Mouse (Mus musculus) skeletal muscle tissue, adult 2 months (tissue): ENCODE results near the gene Mical2.

Source experiments
- DNase-seq: peaks from one replicate; pipeline ENCODE4 v3.0.0-alpha.2; 2012; ENCODE audit warnings: low read depth, low spot score

Gene Mical2

DNA sequence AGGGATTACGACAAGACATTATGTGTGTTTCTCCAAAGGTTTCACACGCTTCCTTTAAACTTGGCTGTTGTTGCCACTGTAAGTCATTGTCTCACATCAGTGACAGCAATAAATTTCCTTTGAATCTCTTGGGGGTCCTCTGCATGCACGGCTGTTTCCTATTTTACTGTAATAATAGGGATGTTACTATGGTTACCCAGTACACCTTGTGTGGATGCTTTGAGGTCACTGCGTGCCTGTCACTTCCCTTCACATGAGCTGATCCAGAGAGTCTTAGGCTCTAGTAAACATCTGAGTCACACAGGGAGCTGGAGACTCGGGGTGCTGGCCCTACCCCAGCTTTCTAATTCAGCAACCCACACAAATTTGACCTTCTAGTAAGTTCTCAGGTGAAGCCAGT, 88.0 kb downstream of the Mical2 start:
- no peak for DNase-seq

DNA sequence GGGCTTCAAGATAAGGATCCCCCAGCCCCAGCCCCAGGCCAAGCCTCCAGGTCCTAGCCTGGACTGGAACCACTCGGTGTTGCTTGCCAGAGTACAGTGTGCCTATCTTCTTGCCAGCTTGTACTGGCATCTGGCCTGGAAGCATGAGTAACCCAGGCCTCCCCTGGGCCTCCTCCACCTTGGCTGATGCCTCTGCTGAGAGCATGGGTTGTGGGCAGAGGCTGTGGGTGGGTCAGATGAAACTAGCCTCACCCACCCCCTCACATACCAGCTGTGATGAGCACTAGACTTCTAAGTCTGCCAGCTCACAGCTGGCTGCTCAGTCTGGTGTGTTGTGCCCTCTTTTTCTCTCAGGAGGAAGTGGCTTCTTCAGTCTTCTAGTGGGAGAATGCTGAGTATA, 90.6 kb downstream of the Mical2 start:
- DNase-seq: peak; percentile 78

DNA sequence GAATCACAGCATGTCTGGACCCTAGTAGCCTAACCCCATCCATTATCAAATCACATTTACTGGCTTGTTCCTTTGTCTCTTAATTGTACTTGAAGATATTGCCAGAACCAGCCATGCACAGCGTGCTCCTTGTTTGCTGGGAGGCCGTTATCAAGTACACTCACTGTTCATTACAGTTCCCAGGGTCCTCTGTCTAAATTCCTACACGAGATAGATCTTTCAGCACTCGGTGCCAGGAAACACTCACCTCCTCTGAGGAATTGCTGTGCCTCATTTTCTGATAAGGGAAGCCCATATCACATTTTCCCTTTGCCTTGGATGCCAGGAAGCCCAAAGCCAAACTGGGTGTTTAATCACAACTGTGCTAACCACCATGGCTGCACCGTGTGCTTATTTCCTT, 91.8 kb downstream of the Mical2 start:
- DNase-seq: no peak

DNA sequence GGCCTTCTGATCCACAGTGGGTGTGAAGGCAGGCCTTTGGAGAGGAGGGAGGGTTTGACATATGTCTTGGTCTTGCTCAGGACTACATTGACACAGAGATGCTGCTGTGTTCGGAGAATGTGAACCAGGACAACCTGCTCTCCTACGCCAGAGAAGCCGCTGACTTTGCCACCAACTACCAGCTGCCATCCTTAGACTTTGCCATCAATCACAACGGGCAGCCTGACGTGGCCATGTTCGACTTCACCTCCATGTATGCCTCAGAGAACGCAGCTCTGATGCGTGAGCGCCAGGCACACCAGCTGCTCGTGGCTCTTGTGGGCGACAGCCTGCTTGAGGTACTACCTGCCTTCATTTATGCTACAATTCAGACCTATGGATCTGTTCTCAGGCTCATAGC, 92.7 kb downstream of the Mical2 start:
- DNase-seq: no peak

DNA sequence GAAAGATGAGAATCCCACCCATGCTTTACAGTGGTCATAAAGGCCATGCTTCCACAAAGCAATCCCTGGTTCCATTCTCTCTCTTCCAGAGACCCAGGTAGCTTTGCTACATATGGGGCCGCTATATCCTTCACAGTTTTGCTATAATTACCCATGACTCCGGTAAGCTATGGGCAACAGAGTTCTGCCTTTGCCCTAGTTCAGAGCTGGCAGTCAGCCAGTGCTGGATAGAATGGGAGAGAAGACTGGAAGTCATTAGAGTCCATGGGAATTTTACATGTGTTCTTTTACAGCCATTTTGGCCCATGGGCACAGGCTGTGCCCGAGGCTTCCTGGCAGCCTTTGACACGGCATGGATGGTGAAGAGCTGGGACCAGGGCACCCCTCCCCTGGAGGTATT, 93.8 kb downstream of the Mical2 start:
- DNase-seq: no peak

DNA sequence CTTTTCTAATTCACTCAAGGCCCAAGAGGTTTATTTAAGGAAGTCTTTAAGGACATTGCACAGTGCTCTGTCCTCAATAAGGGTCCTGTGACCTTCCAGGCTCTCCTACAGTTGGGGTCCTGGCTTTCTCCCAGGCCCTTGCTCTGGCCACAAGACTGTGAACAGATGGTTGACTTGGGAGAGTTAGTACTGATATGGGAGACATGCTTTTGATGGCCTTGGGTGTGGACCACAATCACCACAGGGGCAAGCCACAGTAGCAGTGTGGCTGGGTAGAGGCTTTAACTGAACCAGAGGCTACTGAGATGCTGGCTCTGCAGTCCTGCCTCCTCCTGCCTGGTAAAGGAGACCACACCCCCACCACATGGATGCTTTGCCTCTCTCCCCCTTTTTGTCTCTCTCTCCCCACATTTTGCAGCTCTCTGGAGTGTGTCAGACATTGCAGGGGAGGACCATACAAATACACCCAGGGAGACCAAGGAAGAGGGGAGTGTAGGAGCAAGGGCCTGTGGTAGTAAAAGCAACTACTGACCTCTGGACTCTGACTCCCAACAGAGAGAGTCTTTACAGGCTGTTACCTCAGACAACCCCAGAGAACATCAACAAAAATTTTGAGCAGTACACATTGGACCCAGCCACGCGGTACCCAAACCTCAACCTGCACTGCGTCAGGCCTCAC, 94.5 kb downstream of the Mical2 start:
- DNase-seq: no peak

DNA sequence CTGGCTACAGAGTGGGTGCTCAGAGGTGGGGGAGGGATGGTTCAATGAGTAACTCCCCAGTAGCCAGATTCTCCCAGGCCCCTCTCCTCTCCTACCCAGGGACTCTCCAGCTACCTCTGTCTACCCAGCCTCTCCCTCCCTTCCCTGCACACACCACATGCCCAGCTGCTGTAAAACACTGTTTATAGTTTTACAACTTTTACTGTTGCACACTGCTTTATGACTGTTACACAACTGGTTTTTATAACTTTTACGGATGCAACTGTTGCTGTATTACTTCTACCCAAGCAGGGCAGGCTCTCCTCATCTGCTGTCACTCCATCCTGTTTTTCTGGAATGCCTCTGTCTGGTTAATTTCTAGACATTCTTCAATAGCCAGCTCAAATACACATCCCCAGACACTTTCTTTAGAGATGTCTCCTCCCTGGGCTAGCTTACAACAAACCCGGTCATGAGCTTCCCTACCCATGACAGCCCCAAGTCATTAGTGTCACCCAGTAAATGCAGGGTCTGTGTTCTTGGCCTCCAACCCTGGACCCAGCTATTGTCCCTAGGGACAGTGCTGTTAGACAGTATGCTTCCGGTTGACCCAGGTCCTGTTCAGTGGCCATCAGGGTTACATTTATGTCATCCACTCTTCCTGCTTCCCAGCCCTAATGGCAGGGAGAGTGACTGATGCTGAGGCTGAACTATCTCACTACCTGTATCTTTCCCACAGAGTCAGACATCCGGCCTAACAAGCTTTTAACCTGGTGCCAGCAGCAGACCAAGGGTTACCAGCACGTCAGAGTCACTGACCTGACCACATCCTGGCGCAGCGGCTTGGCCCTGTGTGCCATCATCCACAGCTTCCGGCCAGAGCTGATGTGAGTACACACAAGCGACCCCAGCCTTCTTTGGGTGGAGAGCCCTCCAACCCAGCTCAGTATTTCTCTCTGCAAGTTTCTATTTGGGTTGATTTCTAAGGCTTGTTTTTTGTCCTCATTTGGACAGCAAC, 96.4 kb downstream of the Mical2 start:
- DNase-seq: no peak

DNA sequence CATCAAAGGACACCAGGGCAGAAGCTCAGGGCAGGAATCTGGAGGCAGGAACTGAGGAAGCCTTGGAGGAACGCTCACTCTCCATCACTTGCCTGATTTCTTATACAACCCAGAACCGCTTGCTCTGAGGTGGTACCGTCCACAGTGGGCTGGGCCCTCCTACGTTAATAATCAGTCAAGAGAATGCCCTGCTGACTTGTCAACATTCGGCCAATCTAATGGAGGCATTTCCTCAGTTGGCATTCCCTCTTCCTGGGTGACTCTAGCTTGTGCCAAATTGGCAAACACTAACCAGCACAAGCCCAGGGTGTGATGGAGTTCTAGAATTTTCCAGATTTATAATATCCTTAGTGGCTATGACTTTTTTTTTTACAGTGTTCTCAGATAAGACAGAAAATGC, 98.9 kb downstream of the Mical2 start:
- DNase-seq: no peak

DNA sequence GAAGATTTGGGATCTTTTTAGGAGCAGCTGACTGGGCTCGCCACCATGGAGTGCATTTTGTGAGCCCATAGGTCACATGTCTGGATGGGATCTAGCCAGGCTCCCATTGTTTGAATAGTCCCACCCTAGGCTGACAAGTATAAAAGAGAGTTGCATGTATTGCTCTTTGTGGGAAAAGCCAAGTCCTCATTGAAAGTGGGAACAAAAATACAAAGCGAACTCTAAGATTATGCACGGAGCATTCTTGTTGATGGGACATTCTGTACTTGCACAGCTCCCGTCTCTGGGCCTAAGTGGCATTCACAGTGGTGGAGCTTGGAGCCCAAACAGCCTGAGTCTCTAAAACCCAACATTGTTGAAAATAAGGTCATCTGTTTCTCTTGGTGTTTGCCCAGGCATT, 101.2 kb downstream of the Mical2 start:
- DNase-seq: no peak

DNA sequence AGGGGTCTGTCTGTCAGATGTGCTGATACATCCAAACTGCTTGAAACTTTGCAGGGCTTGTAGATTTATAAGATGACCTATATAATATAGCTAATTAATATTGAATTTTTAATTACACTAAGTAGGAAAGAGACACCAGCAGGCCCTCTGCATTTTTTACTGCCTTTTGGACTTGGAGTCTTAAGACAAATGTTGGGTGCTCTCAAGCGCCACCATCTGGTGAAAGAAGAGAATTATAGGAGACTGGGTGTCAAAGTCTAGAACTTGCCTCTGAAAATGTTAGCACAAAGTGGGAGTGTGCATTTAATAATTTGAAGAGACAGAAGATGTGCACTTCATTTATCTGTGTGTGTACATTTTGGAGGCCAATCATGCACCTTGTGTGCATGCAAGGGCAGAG, 103.3 kb downstream of the Mical2 start:
- DNase-seq: no peak

DNA sequence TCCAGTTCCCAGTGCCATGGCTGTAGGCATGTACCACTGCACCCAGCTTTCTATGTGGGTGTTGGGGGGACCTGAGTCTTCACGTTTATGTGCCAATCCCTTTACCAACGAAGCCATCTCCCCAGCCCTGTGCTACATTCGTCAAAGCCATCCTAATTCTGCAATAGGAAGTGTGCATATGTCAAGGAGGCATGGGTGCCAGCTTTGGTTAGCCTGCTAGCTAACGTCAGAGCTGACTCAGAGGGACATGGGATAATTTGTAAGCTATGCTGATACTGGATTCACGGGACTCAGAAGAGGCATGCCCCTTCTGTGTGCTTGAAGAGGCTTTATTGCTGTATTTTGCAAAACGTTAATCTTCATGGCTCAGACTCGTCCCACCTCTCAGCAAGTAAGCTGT, 103.8 kb downstream of the Mical2 start:
- no peak for DNase-seq

DNA sequence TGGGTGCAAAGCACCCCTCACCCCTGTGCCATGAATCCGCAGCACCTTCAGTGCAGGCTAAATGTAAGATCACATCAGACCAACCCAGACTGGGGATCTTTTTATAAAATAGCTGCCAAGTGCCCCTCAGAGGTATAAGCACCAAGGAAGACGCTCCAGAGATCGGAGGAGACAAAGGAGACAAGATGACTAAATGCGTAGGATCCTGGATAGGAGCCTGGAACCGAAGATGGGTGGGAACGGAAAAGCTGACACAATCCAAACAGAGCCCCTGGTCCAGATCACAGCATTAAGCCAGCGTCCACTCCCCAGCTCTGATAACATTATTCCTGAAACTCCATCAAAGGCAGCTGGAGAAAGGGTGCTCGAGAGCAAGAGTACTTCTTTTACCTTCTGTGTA, 105.3 kb downstream of the Mical2 start:
- DNase-seq: no peak

DNA sequence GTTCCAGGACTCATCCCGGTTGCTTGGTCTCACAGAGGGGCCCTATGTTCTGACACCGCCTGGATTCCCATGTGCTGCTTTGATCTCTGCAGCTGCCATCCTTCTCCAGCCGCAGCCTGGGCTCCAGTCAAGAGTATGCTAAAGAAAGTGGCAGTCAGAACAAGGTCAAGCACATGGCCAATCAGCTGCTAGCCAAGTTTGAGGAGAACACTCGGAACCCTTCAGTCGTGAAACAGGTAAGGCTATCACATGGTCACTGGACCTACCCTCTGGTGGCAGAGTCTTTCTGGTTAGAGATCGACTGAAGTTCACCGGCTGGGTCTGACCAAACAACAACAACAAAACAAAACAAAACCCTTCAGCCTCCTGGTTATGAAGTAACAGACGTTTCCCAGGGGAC, 106.1 kb downstream of the Mical2 start:
- DNase-seq: no peak

DNA sequence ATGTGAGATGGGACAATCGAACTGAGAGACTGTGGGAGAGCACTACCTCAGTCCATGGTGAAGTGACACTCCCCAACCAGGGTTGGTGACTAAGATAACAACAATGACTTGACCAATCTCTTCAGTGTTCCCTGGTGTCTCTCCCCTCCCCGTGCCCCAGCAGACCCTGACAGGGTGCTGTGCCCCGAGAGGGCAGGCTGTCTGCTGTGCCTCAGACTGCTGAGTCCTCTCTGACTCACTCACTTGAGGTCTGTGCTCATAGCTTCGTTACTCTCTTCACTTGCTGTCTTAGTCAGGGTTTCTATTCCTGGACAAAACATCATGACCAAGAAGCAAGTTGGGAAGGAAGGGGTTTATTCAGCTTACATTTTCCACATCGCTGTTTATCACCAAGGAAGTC, 106.8 kb downstream of the Mical2 start:
- no peak for DNase-seq

DNA sequence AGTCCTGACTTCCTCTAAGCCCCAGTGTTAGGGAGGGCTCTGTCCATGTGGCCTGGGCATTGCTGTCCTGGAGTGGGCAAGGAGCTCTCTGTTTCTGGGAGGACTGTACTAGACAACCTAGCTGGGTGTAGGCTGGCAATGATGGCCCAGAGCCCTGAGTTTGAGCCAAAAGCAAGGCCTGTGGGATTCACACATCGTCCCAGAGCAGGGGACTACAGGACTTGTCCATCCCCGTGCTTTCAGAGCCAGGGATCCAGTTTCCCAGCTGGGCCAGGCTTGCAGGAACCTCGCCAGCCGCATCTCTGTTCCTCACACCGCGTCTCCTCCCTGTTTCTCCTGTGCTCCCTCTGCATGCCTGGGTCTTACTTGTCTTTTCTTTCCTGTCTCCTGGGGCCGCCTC, 107.7 kb downstream of the Mical2 start:
- peak; percentile 82 for DNase-seq

DNA sequence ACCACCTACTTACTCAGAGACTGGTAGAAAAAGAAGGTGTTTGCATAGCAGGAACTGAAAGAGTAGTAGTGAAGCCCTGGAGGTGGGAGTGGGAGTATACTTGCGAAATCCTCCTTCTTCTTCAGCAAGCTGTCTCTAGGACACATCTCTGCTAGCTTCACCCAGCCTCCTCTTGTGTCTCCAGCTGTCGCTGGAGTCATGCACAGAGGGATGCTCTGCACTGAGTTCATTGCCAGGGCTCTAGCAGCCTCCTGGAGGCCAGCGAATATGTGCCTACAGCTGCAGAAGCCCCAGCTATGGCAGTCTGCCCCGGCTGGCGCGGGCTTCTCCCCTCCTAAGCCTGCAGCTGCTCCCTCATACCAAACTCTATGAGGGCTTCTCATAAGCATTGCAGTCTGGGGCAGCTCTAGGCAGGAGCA, 110.6 kb downstream of the Mical2 start:
- peak; percentile 85 for DNase-seq

DNA sequence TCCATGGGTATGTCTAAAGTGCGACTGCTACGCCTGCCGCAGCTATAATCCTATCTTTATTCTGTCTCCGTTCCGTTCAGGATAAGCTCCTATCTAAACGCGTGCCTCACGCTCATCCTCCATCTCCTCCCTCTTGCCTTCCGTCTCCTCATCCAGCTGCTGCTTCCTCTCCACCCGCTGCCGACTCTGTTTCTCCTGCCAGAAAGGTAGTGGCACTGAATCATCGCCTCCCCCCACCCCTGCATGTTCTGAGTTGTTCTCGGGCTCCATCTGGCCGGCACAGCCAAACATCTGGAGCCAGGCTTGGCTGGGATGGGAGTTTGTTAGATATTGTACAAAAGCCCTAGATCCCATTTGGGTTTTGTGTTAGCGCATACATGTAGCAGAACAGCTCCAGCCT, 111.1 kb downstream of the Mical2 start:
- peak; percentile 53 for DNase-seq

DNA sequence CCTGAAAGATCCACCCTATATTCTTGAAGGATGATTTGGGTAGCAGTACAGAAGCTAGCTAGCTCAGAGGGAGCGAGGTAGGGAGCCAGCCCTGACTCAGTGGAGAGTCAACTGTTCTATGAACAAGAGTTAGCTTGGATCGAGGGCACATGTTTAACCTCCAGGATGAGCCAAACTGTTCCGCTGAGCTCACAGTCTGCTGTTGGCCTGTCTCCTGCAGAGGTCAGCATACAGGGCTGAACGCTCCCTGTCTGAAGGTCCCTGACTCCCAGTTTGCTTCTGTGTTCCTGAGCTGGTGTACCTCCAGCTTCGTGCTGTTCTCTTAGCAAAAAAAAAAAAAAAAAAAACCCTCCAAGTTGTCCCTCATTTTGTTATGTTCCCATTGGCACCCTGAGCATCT, 112.1 kb downstream of the Mical2 start:
- DNase-seq: peak; percentile 54

DNA sequence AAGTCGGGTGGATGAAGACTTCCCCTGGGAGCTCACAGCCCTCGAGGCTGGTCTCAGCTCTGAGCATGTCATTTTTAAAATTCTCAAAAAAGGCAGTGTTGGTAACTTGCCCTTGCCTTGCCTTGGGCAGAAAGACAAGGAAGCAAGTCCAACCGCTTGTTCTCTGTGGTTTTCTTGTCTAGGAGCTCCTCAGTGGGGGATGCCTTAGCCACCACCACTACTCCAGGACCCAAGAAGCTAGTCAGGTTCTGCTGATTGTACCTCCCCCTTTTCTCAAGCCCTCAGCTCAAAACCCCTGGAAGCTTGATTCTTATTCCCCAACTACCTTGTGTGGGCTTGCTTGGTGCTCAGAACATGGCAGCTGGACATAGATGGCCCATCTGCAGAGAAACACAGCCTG, 115.4 kb downstream of the Mical2 start:
- no peak for DNase-seq

DNA sequence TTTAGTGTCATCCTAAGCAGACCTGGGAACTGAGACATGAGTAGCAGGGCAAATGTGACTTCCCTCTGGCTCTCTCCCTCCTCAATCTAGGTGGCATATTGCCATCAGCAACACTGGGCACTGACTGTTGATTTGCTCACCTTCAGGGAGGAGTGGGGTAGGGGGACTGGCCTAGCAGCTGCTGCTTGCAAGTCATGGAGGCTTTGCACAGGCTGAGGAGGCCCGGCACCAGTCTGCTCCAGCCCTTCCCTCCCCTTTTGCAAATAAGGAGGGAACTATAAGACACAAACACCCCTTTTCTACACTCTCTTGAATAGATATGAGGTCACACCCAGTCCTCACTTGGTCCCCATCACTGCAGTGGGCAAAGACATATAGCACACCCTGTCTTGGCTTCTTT, 120.0 kb downstream of the Mical2 start:
- no peak for DNase-seq

DNA sequence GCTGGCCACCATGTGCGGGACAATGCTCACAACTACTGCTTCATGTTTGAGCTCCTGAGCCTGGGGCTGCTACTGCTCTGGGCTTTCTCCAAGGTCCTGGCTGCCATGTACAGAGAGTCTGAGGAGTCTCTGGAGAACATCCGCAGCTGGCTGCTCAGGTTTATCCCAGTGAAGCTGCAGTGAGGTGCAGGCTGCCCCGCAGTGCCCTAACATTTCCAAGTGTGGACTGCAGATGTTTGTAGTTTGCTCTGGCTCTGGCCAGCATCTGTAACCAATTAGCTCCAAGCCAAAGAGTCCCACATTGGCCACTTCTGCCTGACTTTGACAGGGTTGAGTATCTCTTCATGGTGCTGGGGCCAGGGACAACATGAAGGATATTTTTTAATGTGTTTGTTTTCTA, 125.9 kb downstream of the Mical2 start:
- peak; percentile 22 for DNase-seq

DNA sequence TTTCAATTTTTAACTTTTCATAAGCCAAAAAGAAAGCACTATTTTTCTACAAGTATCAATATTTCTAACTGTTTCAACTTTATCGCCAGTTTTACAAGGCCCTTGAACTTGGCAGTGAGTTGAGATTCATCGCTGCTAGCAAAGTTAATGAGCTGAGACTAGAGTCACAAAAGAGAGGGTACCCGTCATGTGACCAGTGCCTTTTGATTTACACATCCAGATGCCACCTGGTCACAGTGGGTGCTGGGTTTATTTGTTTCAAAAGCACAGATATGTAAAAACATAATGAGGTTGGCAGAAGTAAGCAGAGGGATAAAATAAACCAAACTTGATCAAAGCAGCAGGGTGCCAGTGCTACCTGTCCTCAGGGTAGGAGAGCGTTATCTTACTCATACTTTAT, 126.3 kb downstream of the Mical2 start:
- no peak for DNase-seq

DNA sequence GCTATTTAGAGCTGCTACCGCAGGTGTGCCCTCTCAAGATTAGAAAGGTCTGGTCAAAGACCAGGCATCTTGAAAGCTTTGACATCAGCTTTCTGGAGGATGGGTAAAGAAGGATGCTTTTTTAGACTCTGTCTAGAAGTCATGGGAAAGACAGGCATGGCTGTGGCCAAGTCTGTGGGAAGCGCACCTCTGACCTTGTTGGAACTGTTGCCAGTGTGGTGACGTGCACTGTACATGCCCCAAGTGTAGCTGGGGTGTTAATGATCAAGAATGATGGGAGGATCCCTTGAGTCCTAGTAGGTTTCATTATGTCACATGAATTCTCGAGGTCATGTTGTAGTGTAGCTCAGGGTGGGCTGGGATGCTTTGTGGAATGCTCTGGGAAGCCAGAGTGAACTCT, 127.4 kb downstream of the Mical2 start:
- DNase-seq: no peak
